Mouse (Mus musculus) liver, postnatal 0 days (tissue): ENCODE measurements at regions not wholly inside any gene's neighbourhood (a gene's known extent, or its start where the extent isn't known, plus 50 kb on each side); places are given as distances from the start of the nearest gene placed in this dataset.

Experiments used
- CTCF ChIP-seq: sonication (generic); IDR thresholded peaks from 2 replicates; pipeline ENCODE4 v1.5.1; 2016; ENCODE audit warnings: antibody characterized with exemption, low read depth
- EP300 ChIP-seq: IDR thresholded peaks from 2 replicates; pipeline ENCODE4 v1.6.1; 2016; ENCODE audit warnings: antibody characterized with exemption, low read depth, mild to moderate bottlenecking

GRCm38 (mm10) chr8:15327312-15327711 lies 281.4 kb upstream of the BB014433 start:
- no peak for TF ChIP-seq CTCF
- no peak for TF ChIP-seq EP300
